Mouse (Mus musculus): Measurements from ENCODE around the gene Il27ra. TPM values are rescaled to one million over a fixed set of nuclear protein-coding genes. Genes with fewer than 3 reads are reported as not detected.

Gene Il27ra
- polyA plus RNA-seq, 1 experiment from 2014 or later = 0.13 TPM

DNA sequence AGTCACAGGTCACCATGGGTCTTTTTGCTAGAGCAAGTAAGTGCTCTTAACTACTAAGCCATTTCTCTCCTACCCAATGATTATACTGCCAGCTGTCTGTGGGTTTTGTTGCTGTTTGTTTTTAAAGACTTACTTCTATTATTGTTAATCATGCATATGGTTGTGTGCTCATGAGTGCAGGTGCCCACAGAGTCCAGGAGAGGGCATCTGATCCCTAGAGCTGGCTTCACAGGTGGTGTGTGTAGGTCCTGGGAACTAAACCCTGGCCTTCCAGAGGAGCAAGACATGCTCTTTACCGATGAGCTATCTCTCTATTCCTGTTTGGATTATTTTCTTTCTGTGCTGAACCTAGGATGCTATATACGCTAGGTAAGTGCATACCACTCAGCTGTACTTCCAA is 16.8 kb upstream of the Il27ra start:
- DNase-seq (ENCODE audit: low spot score) = no peak
- no peak overlapping the region for H3K4me2 ChIP-seq (ENCODE audit: low read depth)
- 94% methylated on average over 2 of the region's 2 CpGs for WGBS
- no peaks in the 10 kb centered on the region for H3K4me1 ChIP-seq (ENCODE audit: control insufficient read depth, insufficient read depth, low read length)
- no peak overlapping the region for H3K4me3 ChIP-seq (ENCODE audit: low read depth, low read length)
- no peak overlapping the region for H3K27ac ChIP-seq (ENCODE audit: low read depth, low read length)
- no peaks in the 10 kb centered on the region for H3K9me3 ChIP-seq (ENCODE audit: control insufficient read depth, low read length)
- no peak for ATAC-seq (ENCODE audit: insufficient read depth, low FRiP score, low TSS enrichment)
- no peaks in the 10 kb centered on the region for H3K36me3 ChIP-seq (ENCODE audit: control insufficient read depth, insufficient read depth, low read length)
- H3K9ac ChIP-seq (ENCODE audit: low read length) = no peak overlapping the region
- no peaks in the 10 kb centered on the region for H3K27me3 ChIP-seq (ENCODE audit: control insufficient read depth, insufficient read depth, low read length)

- no peak for DNase-seq (ENCODE audit: low spot score)
- Histone ChIP-seq H3K4me1 (ENCODE audit: control insufficient read depth, insufficient read depth, low read length) (no peaks in the 10 kb centered on the region), H3K9ac (ENCODE audit: low read length) (no peak overlapping the region), H3K4me3 (ENCODE audit: low read depth, low read length) (no peak overlapping the region), H3K36me3 (ENCODE audit: control insufficient read depth, insufficient read depth, low read length) (no peaks in the 10 kb centered on the region), H3K9me3 (ENCODE audit: control insufficient read depth, low read length) (no peaks in the 10 kb centered on the region), H3K27ac (ENCODE audit: low read depth, low read length) (no peak overlapping the region), H3K4me2 (ENCODE audit: low read depth) (no peak overlapping the region), H3K27me3 (ENCODE audit: control insufficient read depth, insufficient read depth, low read length) (no peaks in the 10 kb centered on the region)
- WGBS = 88% methylated on average over 1 of the region's 1 CpGs
- ATAC-seq (ENCODE audit: insufficient read depth, low FRiP score, low TSS enrichment) = no peak
These were observed 15.4 kb upstream of the Il27ra start for GRCm38 (mm10) chr8:84057827-84058226.

- WGBS = 94% methylated on average over 5 of the region's 5 CpGs
- Histone ChIP-seq H3K27ac (ENCODE audit: low read depth, low read length) (no peak overlapping the region), H3K9me3 (ENCODE audit: control insufficient read depth, low read length) (no peaks in the 10 kb centered on the region), H3K4me2 (ENCODE audit: low read depth) (no peak overlapping the region), H3K27me3 (ENCODE audit: control insufficient read depth, insufficient read depth, low read length) (no peaks in the 10 kb centered on the region), H3K4me1 (ENCODE audit: control insufficient read depth, insufficient read depth, low read length) (no peaks in the 10 kb centered on the region), H3K4me3 (ENCODE audit: low read depth, low read length) (no peak overlapping the region), H3K36me3 (ENCODE audit: control insufficient read depth, insufficient read depth, low read length) (no peaks in the 10 kb centered on the region), H3K9ac (ENCODE audit: low read length) (no peak overlapping the region)
- no peak for DNase-seq (ENCODE audit: low spot score)
- no peak for ATAC-seq (ENCODE audit: insufficient read depth, low FRiP score, low TSS enrichment)
These were observed 10.8 kb upstream of the Il27ra start for GRCm38 (mm10) chr8:84053229-84053628.

GRCm38 (mm10) chr8:84052746-84053145 is 10.4 kb upstream of the Il27ra start:
- Histone ChIP-seq H3K27me3 (ENCODE audit: control insufficient read depth, insufficient read depth, low read length) (no peaks in the 10 kb centered on the region), H3K9me3 (ENCODE audit: control insufficient read depth, low read length) (no peaks in the 10 kb centered on the region), H3K4me2 (ENCODE audit: low read depth) (no peak overlapping the region), H3K4me1 (ENCODE audit: control insufficient read depth, insufficient read depth, low read length) (no peaks in the 10 kb centered on the region), H3K9ac (ENCODE audit: low read length) (no peak overlapping the region), H3K36me3 (ENCODE audit: control insufficient read depth, insufficient read depth, low read length) (no peaks in the 10 kb centered on the region), H3K27ac (ENCODE audit: low read depth, low read length) (no peak overlapping the region), H3K4me3 (ENCODE audit: low read depth, low read length) (no peak overlapping the region)
- ATAC-seq (ENCODE audit: insufficient read depth, low FRiP score, low TSS enrichment) (no peak), DNase-seq (ENCODE audit: low spot score) (no peak)
- WGBS = 90% methylated on average over 3 of the region's 3 CpGs

DNA sequence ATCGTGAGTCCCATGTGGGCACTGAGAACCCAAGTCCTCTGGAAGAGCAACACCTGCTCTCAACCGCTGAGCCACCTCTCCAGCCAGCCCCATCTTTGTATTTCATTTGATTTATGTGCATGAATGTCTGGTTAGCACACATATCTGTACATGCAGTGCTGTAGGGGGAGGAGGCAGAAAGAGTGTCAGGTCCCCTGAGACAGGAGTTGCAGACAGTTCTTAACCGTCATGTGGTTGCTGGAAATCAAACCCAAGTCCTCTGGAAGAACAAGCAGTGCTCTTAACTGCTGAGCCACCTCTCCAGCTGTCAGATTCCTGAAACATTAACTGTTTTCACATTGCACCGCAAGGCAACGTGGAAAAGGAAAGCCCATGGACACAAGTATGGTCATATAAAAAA is 5.8 kb upstream of the Il27ra start:
- H3K4me2 ChIP-seq (ENCODE audit: low read depth) = no peak overlapping the region
- no peaks in the 10 kb centered on the region for H3K36me3 ChIP-seq (ENCODE audit: control insufficient read depth, insufficient read depth, low read length)
- H3K9ac ChIP-seq (ENCODE audit: low read length) = no peak overlapping the region
- H3K27me3 ChIP-seq (ENCODE audit: control insufficient read depth, insufficient read depth, low read length) = peaks cover 24% of the 10 kb centered on the region
- DNase-seq (ENCODE audit: low spot score) (no peak), ATAC-seq (ENCODE audit: insufficient read depth, low FRiP score, low TSS enrichment) (no peak)
- H3K4me3 ChIP-seq (ENCODE audit: low read depth, low read length) = no peak overlapping the region
- peaks cover 2% of the 10 kb centered on the region; the same call in 1 of the 2 replicates for H3K4me1 ChIP-seq (ENCODE audit: control insufficient read depth, insufficient read depth, low read length)
- WGBS = 74% methylated on average over 5 of the region's 5 CpGs
- no peaks in the 10 kb centered on the region for H3K9me3 ChIP-seq (ENCODE audit: control insufficient read depth, low read length)
- no peak overlapping the region for H3K27ac ChIP-seq (ENCODE audit: low read depth, low read length)

- H3K9ac ChIP-seq (ENCODE audit: low read length) = no peak overlapping the region
- peaks cover 40% of the 10 kb centered on the region for H3K27me3 ChIP-seq (ENCODE audit: control insufficient read depth, insufficient read depth, low read length)
- no peak overlapping the region for H3K4me3 ChIP-seq (ENCODE audit: low read depth, low read length)
- ATAC-seq (ENCODE audit: insufficient read depth, low FRiP score, low TSS enrichment) (no peak), DNase-seq (ENCODE audit: low spot score) (no peak)
- no peak overlapping the region for H3K27ac ChIP-seq (ENCODE audit: low read depth, low read length)
- peaks cover 8% of the 10 kb centered on the region; the same call in 1 of the 2 replicates for H3K4me1 ChIP-seq (ENCODE audit: control insufficient read depth, insufficient read depth, low read length)
- H3K9me3 ChIP-seq (ENCODE audit: control insufficient read depth, low read length) = no peaks in the 10 kb centered on the region
- H3K36me3 ChIP-seq (ENCODE audit: control insufficient read depth, insufficient read depth, low read length) = no peaks in the 10 kb centered on the region
- H3K4me2 ChIP-seq (ENCODE audit: low read depth) = no peak overlapping the region
- 67% methylated on average over 3 of the region's 3 CpGs for WGBS
These were observed 4.1 kb upstream of the Il27ra start for GRCm38 (mm10) chr8:84046505-84046904.

GRCm38 (mm10) chr8:84044900-84045299 is 2.5 kb upstream of the Il27ra start, which contains the start of gene Rln3:
TSS of gene Rln3 (minus strand) at chr8:84045000.
- WGBS = 8% methylated on average over 9 of the region's 9 CpGs
- no peak for DNase-seq (ENCODE audit: low spot score)
- Histone ChIP-seq H3K4me2 (ENCODE audit: low read depth) (no peak within 1 kb of the TSS), H3K9ac (ENCODE audit: low read length) (no peak within 1 kb of the TSS), H3K27ac (ENCODE audit: low read depth, low read length) (no peak within 1 kb of the TSS), H3K4me1 (ENCODE audit: control insufficient read depth, insufficient read depth, low read length) (peaks cover 8% of the 10 kb centered on the region; the same call in 1 of the 2 replicates), H3K27me3 (ENCODE audit: control insufficient read depth, insufficient read depth, low read length) (peaks cover 46% of the 10 kb centered on the region), H3K4me3 (ENCODE audit: low read depth, low read length) (no peak within 1 kb of the TSS), H3K36me3 (ENCODE audit: control insufficient read depth, insufficient read depth, low read length) (no peaks in the 10 kb centered on the region), H3K9me3 (ENCODE audit: control insufficient read depth, low read length) (no peaks in the 10 kb centered on the region)
- no peak for ATAC-seq (ENCODE audit: insufficient read depth, low FRiP score, low TSS enrichment)

DNA sequence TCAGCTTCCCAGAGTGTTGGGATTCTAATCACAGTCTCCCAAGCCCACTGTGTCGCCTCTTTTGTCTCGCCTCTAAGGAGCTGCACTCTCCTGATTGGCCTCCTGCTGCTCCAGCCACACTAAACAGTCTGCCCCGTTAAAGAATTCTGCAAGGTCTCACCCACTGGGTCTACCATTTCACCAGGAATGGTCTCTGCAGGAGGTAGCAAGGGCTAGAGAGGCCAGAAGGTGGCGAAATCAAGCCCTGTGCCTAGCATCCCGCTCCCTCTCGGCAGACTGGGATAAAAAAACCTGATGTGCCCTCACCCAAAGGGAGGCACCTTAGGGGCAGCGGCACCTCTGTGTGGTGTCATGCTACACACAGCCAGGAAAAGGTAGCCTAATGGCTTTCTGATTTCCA is 1.7 kb upstream of the Il27ra start:
- peaks cover 46% of the 10 kb centered on the region for H3K27me3 ChIP-seq (ENCODE audit: control insufficient read depth, insufficient read depth, low read length)
- no peak overlapping the region for H3K4me3 ChIP-seq (ENCODE audit: low read depth, low read length)
- no peak overlapping the region for H3K27ac ChIP-seq (ENCODE audit: low read depth, low read length)
- H3K9ac ChIP-seq (ENCODE audit: low read length) = no peak overlapping the region
- H3K36me3 ChIP-seq (ENCODE audit: control insufficient read depth, insufficient read depth, low read length) = no peaks in the 10 kb centered on the region
- H3K4me1 ChIP-seq (ENCODE audit: control insufficient read depth, insufficient read depth, low read length) = peaks cover 8% of the 10 kb centered on the region; the same call in 1 of the 2 replicates
- no peak overlapping the region for H3K4me2 ChIP-seq (ENCODE audit: low read depth)
- H3K9me3 ChIP-seq (ENCODE audit: control insufficient read depth, low read length) = no peaks in the 10 kb centered on the region
- no peak for DNase-seq (ENCODE audit: low spot score)
- 4% methylated on average over 7 of the region's 7 CpGs for WGBS
- no peak for ATAC-seq (ENCODE audit: insufficient read depth, low FRiP score, low TSS enrichment)

DNA sequence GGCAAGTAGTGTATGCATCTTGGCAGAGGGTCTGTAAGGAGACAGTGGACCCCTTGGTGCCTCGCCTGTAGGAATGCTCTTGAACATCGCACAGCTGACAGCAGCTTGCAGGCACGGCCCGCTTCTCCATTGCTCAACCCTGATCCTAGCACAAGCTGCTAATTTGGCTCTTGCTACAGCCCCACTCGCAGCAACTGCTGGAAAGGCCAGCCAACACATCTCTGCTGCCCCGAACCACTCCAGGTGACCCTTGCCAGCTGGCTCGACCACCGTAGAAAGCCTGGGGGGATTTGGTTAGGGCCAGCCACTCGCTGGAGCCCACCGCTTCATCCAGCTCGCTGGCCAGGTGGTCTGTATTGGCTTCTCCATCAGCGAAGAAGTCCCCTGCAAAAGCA is 556 bp upstream of the Il27ra start:
- Histone ChIP-seq H3K9me3 (ENCODE audit: control insufficient read depth, low read length) (no peaks in the 10 kb centered on the region), H3K4me3 (ENCODE audit: low read depth, low read length) (no peak overlapping the region), H3K36me3 (ENCODE audit: control insufficient read depth, insufficient read depth, low read length) (no peaks in the 10 kb centered on the region), H3K4me2 (ENCODE audit: low read depth) (no peak overlapping the region), H3K27ac (ENCODE audit: low read depth, low read length) (no peak overlapping the region), H3K4me1 (ENCODE audit: control insufficient read depth, insufficient read depth, low read length) (peaks cover 8% of the 10 kb centered on the region; the same call in 1 of the 2 replicates), H3K9ac (ENCODE audit: low read length) (no peak overlapping the region), H3K27me3 (ENCODE audit: control insufficient read depth, insufficient read depth, low read length) (peaks cover 46% of the 10 kb centered on the region)
- ATAC-seq (ENCODE audit: insufficient read depth, low FRiP score, low TSS enrichment) = no peak
- 41% methylated on average over 12 of the region's 12 CpGs for WGBS
- no peak for DNase-seq (ENCODE audit: low spot score)

Data from neural tube, embryonic 11.5 days (tissue).